Mouse (Mus musculus): ENCODE measurements around the gene AI597479. TPM values are rescaled to one million over a fixed set of nuclear protein-coding genes. Genes with fewer than 3 reads are reported as not detected.
A peak's percentile ranks its signal among the peaks of the same experiment; 100 is the strongest.

AI597479 gene
- polyA plus RNA-seq, 1 experiment = 27.7 TPM

DNA sequence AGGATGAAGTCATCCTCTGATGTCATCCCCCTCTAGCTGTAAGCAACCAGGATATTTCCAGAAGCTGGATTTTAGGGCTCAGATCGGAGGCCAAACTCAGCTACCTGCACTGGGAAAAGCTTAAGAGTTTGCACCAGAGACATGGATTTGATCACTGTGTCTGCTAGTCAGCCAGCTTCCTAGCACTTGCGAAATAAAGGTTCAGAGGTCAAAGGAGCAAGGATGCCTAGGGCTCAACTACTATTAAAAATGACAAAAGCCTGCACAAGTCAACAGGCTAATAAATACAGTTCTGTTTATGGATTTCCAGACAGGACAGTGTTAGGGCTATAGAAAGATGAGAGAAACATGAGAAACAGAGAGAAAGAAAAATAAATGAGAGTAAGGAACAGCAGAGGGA, 59.4 kb downstream of the AI597479 start:
- Histone ChIP-seq H3K9ac (ENCODE audit: low read depth, poor library complexity, severe bottlenecking) (no peak overlapping the region), H3K4me1 (ENCODE audit: control insufficient read depth, insufficient read depth, low read length) (no peaks in the 10 kb centered on the region), H3K27ac (ENCODE audit: insufficient read depth, low read length) (no peak overlapping the region), H3K4me3 (ENCODE audit: low read depth, low read length) (no peak overlapping the region), H3K27me3 (ENCODE audit: control insufficient read depth, insufficient read depth, low read length, poor library complexity, severe bottlenecking) (peaks cover under 1% of the 10 kb centered on the region; the same call in 1 of the 2 replicates), H3K9me3 (replicated peaks; ENCODE audit: control insufficient read depth, insufficient read depth, low read length, poor library complexity, severe bottlenecking) (no peaks in the 10 kb centered on the region), H3K36me3 (ENCODE audit: control insufficient read depth, insufficient read depth, low read length, poor library complexity, severe bottlenecking) (no peaks in the 10 kb centered on the region)
- TF ChIP-seq POLR2A (IDR thresholded peaks at IDR 0.05; ENCODE audit: insufficient read depth, low read length) (no peak), CTCF (IDR thresholded peaks at IDR 0.05; ENCODE audit: low read depth, low read length) (no peak), EP300 (IDR thresholded peaks at IDR 0.05; ENCODE audit: insufficient read depth, low read depth, low read length) (no peak)

DNA sequence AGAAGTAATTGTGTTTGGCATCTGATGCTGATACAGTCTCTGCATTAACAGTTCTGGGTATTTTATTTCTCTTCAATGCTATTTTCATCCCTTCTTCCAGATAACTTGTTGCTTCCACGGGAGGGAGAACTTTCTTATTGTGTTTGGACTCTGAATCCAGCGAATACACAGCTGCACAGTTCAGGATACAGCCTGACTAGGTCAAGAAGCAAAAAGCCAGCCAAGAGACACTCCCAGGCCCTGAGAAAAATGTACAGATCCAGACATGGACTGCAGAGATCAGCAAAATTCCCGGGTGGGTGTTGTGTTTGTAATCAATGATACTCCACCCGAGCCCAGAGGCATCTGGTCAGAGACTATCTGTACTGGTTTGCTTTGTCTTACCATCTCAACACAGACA, 60.9 kb downstream of the AI597479 start:
- no peak overlapping the region for H3K27ac ChIP-seq (ENCODE audit: insufficient read depth, low read length)
- H3K27me3 ChIP-seq (ENCODE audit: control insufficient read depth, insufficient read depth, low read length, poor library complexity, severe bottlenecking) = peaks cover 5% of the 10 kb centered on the region
- H3K4me1 ChIP-seq (ENCODE audit: control insufficient read depth, insufficient read depth, low read length) = no peaks in the 10 kb centered on the region
- no peak overlapping the region for H3K4me3 ChIP-seq (ENCODE audit: low read depth, low read length)
- no peaks in the 10 kb centered on the region for H3K9me3 ChIP-seq (replicated peaks; ENCODE audit: control insufficient read depth, insufficient read depth, low read length, poor library complexity, severe bottlenecking)
- no peak for TF ChIP-seq EP300 (IDR thresholded peaks at IDR 0.05; ENCODE audit: insufficient read depth, low read depth, low read length)
- TF ChIP-seq POLR2A (IDR thresholded peaks at IDR 0.05; ENCODE audit: insufficient read depth, low read length) = no peak
- TF ChIP-seq CTCF (IDR thresholded peaks at IDR 0.05; ENCODE audit: low read depth, low read length) = no peak
- no peaks in the 10 kb centered on the region for H3K36me3 ChIP-seq (ENCODE audit: control insufficient read depth, insufficient read depth, low read length, poor library complexity, severe bottlenecking)
- no peak overlapping the region for H3K9ac ChIP-seq (ENCODE audit: low read depth, poor library complexity, severe bottlenecking)

DNA sequence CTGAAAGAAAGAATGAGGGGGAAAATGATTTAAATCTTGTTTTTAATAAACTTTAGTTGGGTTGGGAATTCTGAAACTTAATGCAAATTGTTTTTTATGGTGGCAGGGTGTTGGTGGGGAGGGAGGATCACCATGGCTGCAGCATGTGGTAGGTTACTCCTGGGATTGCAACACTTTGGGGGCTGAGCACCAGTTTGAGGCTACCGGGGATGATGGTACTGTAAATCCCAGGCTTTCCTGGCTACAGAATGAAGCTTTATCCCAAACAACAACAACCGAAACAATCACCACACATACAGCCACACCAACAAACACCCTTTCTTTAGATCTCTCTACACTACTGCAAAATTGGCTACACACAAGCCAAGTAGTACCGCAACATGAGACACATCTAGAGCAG, 63.9 kb downstream of the AI597479 start:
- no peaks in the 10 kb centered on the region for H3K9me3 ChIP-seq (replicated peaks; ENCODE audit: control insufficient read depth, insufficient read depth, low read length, poor library complexity, severe bottlenecking)
- H3K27me3 ChIP-seq (ENCODE audit: control insufficient read depth, insufficient read depth, low read length, poor library complexity, severe bottlenecking) = peaks cover 5% of the 10 kb centered on the region
- no peaks in the 10 kb centered on the region for H3K4me1 ChIP-seq (ENCODE audit: control insufficient read depth, insufficient read depth, low read length)
- no peaks in the 10 kb centered on the region for H3K36me3 ChIP-seq (ENCODE audit: control insufficient read depth, insufficient read depth, low read length, poor library complexity, severe bottlenecking)
- H3K9ac ChIP-seq (ENCODE audit: low read depth, poor library complexity, severe bottlenecking) = no peak overlapping the region
- H3K4me3 ChIP-seq (ENCODE audit: low read depth, low read length) = no peak overlapping the region
- TF ChIP-seq EP300 (IDR thresholded peaks at IDR 0.05; ENCODE audit: insufficient read depth, low read depth, low read length) (no peak), POLR2A (IDR thresholded peaks at IDR 0.05; ENCODE audit: insufficient read depth, low read length) (no peak), CTCF (IDR thresholded peaks at IDR 0.05; ENCODE audit: low read depth, low read length) (no peak)
- H3K27ac ChIP-seq (ENCODE audit: insufficient read depth, low read length) = no peak overlapping the region

DNA sequence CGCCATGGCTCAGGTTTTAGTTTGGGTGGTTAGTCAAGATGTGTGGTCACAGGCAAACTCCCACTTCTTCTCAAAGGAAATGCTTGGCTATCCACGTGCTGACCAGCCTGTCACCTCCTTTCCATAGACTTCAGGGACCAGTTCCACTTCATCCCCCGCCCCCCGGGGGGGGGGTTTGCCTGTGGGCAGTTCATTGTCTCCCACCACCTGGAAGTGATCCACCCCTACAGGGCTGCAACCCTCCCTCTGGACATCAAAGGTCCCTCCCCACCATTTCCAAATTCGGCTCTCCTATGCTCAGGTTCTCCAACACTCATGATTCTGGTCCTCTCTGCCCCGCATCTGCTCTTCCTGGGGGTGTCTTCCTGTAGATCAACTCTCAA, 64.6 kb downstream of the AI597479 start:
- H3K27ac ChIP-seq (ENCODE audit: insufficient read depth, low read length) = no peak overlapping the region
- peak overlapping the region; percentile 76 for H3K4me3 ChIP-seq (ENCODE audit: low read depth, low read length)
- peak overlapping the region; percentile 30; the same call in 1 of the 2 replicates for H3K9ac ChIP-seq (ENCODE audit: low read depth, poor library complexity, severe bottlenecking)
- H3K27me3 ChIP-seq (ENCODE audit: control insufficient read depth, insufficient read depth, low read length, poor library complexity, severe bottlenecking) = peaks cover 5% of the 10 kb centered on the region
- TF ChIP-seq CTCF (IDR thresholded peaks at IDR 0.05; ENCODE audit: low read depth, low read length) (no peak), EP300 (IDR thresholded peaks at IDR 0.05; ENCODE audit: insufficient read depth, low read depth, low read length) (no peak), POLR2A (IDR thresholded peaks at IDR 0.05; ENCODE audit: insufficient read depth, low read length) (no peak)
- H3K36me3 ChIP-seq (ENCODE audit: control insufficient read depth, insufficient read depth, low read length, poor library complexity, severe bottlenecking) = no peaks in the 10 kb centered on the region
- no peaks in the 10 kb centered on the region for H3K4me1 ChIP-seq (ENCODE audit: control insufficient read depth, insufficient read depth, low read length)
- no peaks in the 10 kb centered on the region for H3K9me3 ChIP-seq (replicated peaks; ENCODE audit: control insufficient read depth, insufficient read depth, low read length, poor library complexity, severe bottlenecking)

- Histone ChIP-seq H3K4me1 (ENCODE audit: control insufficient read depth, insufficient read depth, low read length) (no peaks in the 10 kb centered on the region), H3K36me3 (ENCODE audit: control insufficient read depth, insufficient read depth, low read length, poor library complexity, severe bottlenecking) (no peaks in the 10 kb centered on the region), H3K27me3 (ENCODE audit: control insufficient read depth, insufficient read depth, low read length, poor library complexity, severe bottlenecking) (peaks cover 5% of the 10 kb centered on the region), H3K9me3 (replicated peaks; ENCODE audit: control insufficient read depth, insufficient read depth, low read length, poor library complexity, severe bottlenecking) (no peaks in the 10 kb centered on the region), H3K9ac (ENCODE audit: low read depth, poor library complexity, severe bottlenecking) (peak overlapping the region; percentile 30), H3K4me3 (ENCODE audit: low read depth, low read length) (peak overlapping the region; percentile 76), H3K27ac (ENCODE audit: insufficient read depth, low read length) (no peak overlapping the region)
- no peak for TF ChIP-seq CTCF (IDR thresholded peaks at IDR 0.05; ENCODE audit: low read depth, low read length)
- TF ChIP-seq EP300 (IDR thresholded peaks at IDR 0.05; ENCODE audit: insufficient read depth, low read depth, low read length) = no peak
Observed at GRCm38 (mm10) chr1:43163467-43164418, 65.2 kb downstream of the AI597479 start.

DNA sequence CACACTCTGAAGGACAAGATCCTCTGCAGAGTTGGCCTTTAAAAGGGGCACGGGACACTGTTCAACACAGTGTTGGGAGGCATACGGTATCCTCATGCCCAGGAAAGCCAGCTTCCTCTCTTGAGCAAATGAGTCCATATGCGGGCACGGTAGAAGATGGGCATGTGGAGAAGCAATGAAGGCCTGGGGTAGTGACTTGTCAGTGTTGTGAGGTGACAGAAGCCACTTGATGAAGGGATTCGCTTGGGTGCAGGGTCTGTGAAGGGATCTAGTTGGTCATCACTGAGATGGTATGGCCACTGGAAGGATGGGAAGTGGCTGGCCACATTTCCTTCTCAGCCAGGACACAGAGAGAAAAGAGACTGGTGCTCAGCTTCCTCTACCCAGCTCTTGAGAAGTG, 66.1 kb downstream of the AI597479 start:
- no peaks in the 10 kb centered on the region for H3K4me1 ChIP-seq (ENCODE audit: control insufficient read depth, insufficient read depth, low read length)
- no peaks in the 10 kb centered on the region for H3K36me3 ChIP-seq (ENCODE audit: control insufficient read depth, insufficient read depth, low read length, poor library complexity, severe bottlenecking)
- TF ChIP-seq CTCF (IDR thresholded peaks at IDR 0.05; ENCODE audit: low read depth, low read length) (no peak), POLR2A (IDR thresholded peaks at IDR 0.05; ENCODE audit: insufficient read depth, low read length) (no peak), EP300 (IDR thresholded peaks at IDR 0.05; ENCODE audit: insufficient read depth, low read depth, low read length) (no peak)
- peaks cover 5% of the 10 kb centered on the region for H3K27me3 ChIP-seq (ENCODE audit: control insufficient read depth, insufficient read depth, low read length, poor library complexity, severe bottlenecking)
- H3K27ac ChIP-seq (ENCODE audit: insufficient read depth, low read length) = no peak overlapping the region
- H3K9me3 ChIP-seq (replicated peaks; ENCODE audit: control insufficient read depth, insufficient read depth, low read length, poor library complexity, severe bottlenecking) = no peaks in the 10 kb centered on the region
- H3K9ac ChIP-seq (ENCODE audit: low read depth, poor library complexity, severe bottlenecking) = no peak overlapping the region
- H3K4me3 ChIP-seq (ENCODE audit: low read depth, low read length) = no peak overlapping the region

Other genes starting within 250 kb of the AI597479 start
- gene Mrps9, start 247.5 kb upstream of the AI597479 start, polyA plus RNA-seq (2011; ENCODE audit: insufficient read depth, insufficient read length, low read depth, missing spikeins) = 65.8 and 66.3 TPM in 2 replicates
- gene Gpr45, start 145.8 kb upstream of the AI597479 start, polyA plus RNA-seq (2011; ENCODE audit: insufficient read depth, insufficient read length, low read depth, missing spikeins) = 0.42 and 0.49 TPM in 2 replicates
- gene Tgfbrap1, start 73 bp upstream of the AI597479 start, polyA plus RNA-seq (2011; ENCODE audit: insufficient read depth, insufficient read length, low read depth, missing spikeins) = 9.6 and 9.8 TPM in 2 replicates
- gene Fhl2, start 98.3 kb downstream of the AI597479 start, polyA plus RNA-seq (2011; ENCODE audit: insufficient read depth, insufficient read length, low read depth, missing spikeins) = 11.6 and 13.3 TPM in 2 replicates

All from ES-Bruce4 (cell line).